Mouse (Mus musculus): ENCODE measurements at regions not wholly inside any gene's neighbourhood (a gene's known extent, or its start where the extent isn't known, plus 50 kb on each side); places are given as distances from the start of the nearest gene placed in this dataset.
"Not testable (repeated sequence)": the region's sequence is repeated elsewhere in the genome, so short reads cannot be mapped to it uniquely, and the experiment has no call there.

DNA sequence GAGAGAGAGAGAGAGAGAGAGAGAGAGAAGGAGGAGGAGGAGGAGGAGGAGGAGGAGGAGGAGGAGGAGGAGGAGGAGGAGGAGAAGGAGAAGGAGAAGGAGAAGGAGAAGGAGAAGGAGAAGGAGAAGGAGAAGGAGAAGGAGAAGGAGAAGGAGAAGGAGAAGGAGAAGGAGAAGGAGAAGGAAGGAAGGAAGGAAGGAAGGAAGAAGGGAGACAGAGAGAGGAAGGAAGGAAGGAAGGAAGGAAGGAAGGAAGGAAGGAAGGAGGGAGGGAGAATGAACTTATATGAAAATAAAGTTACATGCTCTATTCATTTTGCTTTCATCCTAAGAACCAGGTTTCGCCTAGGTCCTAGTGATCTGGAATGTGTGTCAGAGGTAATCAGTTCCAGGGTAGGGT is 302.4 kb upstream of the Irx2 start:
- H3K36me3 ChIP-seq (ENCODE audit: control insufficient read depth, insufficient read depth, low read length); H3K4me2 ChIP-seq; H3K9me3 ChIP-seq (replicated peaks; ENCODE audit: control insufficient read depth, low read length); H3K4me3 ChIP-seq (ENCODE audit: low read depth, low read length); H3K27ac ChIP-seq (ENCODE audit: low read depth, low read length); ATAC-seq (replicated peaks; ENCODE audit: insufficient number of reproducible peaks, low FRiP score, low TSS enrichment); H3K9ac ChIP-seq (ENCODE audit: low read depth, low read length); H3K4me1 ChIP-seq (ENCODE audit: control insufficient read depth, insufficient read depth, low read length); H3K27me3 ChIP-seq (ENCODE audit: control insufficient read depth, insufficient read depth, low read length): not testable (repeated sequence)
- WGBS (ENCODE audit: insufficient replicate concordance), result 78% methylated on average over 1 of the region's 1 CpGs

- no peak overlapping the region for H3K4me3 ChIP-seq (ENCODE audit: low read depth, low read length)
- H3K27me3 ChIP-seq (ENCODE audit: control insufficient read depth, insufficient read depth, low read length), result no peaks in the 10 kb centered on the region
- no peaks in the 10 kb centered on the region for H3K9me3 ChIP-seq (replicated peaks; ENCODE audit: control insufficient read depth, low read length)
- H3K4me2 ChIP-seq, result no peak overlapping the region
- H3K9ac ChIP-seq (ENCODE audit: low read depth, low read length), result no peak overlapping the region
- WGBS (ENCODE audit: insufficient replicate concordance), result 18% methylated on average over 6 of the region's 6 CpGs
- H3K36me3 ChIP-seq (ENCODE audit: control insufficient read depth, insufficient read depth, low read length), result no peaks in the 10 kb centered on the region
- ATAC-seq (replicated peaks; ENCODE audit: insufficient number of reproducible peaks, low FRiP score, low TSS enrichment), result no peak
- H3K27ac ChIP-seq (ENCODE audit: low read depth, low read length), result no peak overlapping the region
- no peaks in the 10 kb centered on the region for H3K4me1 ChIP-seq (ENCODE audit: control insufficient read depth, insufficient read depth, low read length)
Observed at GRCm38 (mm10) chr13:72345647-72346133, 282.9 kb upstream of the Irx2 start.

GRCm38 (mm10) chr13:72346207-72346943 is 282.2 kb upstream of the Irx2 start:
- Histone ChIP-seq H3K36me3 (ENCODE audit: control insufficient read depth, insufficient read depth, low read length) (no peaks in the 10 kb centered on the region), H3K9ac (ENCODE audit: low read depth, low read length) (no peak overlapping the region), H3K27me3 (ENCODE audit: control insufficient read depth, insufficient read depth, low read length) (no peaks in the 10 kb centered on the region), H3K4me3 (ENCODE audit: low read depth, low read length) (no peak overlapping the region), H3K27ac (ENCODE audit: low read depth, low read length) (no peak overlapping the region), H3K4me2 (no peak overlapping the region), H3K9me3 (replicated peaks; ENCODE audit: control insufficient read depth, low read length) (no peaks in the 10 kb centered on the region), H3K4me1 (ENCODE audit: control insufficient read depth, insufficient read depth, low read length) (no peaks in the 10 kb centered on the region)
- no peak for ATAC-seq (replicated peaks; ENCODE audit: insufficient number of reproducible peaks, low FRiP score, low TSS enrichment)
- WGBS (ENCODE audit: insufficient replicate concordance), result 34% methylated on average over 21 of the region's 21 CpGs

- no peak for ATAC-seq (replicated peaks; ENCODE audit: insufficient number of reproducible peaks, low FRiP score, low TSS enrichment)
- Histone ChIP-seq H3K9me3 (replicated peaks; ENCODE audit: control insufficient read depth, low read length) (no peaks in the 10 kb centered on the region), H3K27ac (ENCODE audit: low read depth, low read length) (no peak overlapping the region), H3K4me3 (ENCODE audit: low read depth, low read length) (no peak overlapping the region), H3K9ac (ENCODE audit: low read depth, low read length) (no peak overlapping the region), H3K4me1 (ENCODE audit: control insufficient read depth, insufficient read depth, low read length) (no peaks in the 10 kb centered on the region), H3K36me3 (ENCODE audit: control insufficient read depth, insufficient read depth, low read length) (no peaks in the 10 kb centered on the region), H3K4me2 (no peak overlapping the region), H3K27me3 (ENCODE audit: control insufficient read depth, insufficient read depth, low read length) (no peaks in the 10 kb centered on the region)
- 82% methylated on average over 14 of the region's 14 CpGs for WGBS (ENCODE audit: insufficient replicate concordance)
Observed at GRCm38 (mm10) chr13:72346944-72347586, 281.6 kb upstream of the Irx2 start.

DNA sequence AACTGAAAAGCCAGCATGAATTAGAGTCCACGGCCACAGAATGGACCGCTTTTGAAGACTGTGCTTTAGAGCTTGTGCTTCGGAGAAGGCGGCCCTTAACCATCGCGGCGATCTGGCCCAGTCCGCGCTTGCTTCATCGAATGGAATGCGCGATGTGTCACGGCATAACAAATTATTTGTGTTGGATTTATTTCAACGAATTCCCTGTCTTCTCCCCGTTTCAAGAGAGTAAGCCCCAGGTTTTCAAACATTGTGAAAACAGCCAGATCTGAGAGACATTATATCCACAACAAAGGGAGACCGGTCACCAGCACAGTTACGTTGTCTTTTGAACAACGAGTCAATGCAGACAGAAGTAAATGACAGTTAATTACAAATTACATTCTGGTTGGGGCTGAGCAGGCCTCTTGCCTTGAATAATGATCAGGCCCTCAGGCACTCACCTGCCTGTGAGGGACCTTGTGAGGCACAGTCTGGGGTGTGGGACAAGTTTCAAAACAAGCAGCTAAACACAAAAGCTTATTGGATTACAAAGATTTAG is 275.9 kb upstream of the Irx2 start:
- H3K4me2 ChIP-seq, result no peak overlapping the region
- H3K36me3 ChIP-seq (ENCODE audit: control insufficient read depth, insufficient read depth, low read length), result no peaks in the 10 kb centered on the region
- WGBS (ENCODE audit: insufficient replicate concordance), result 72% methylated on average over 18 of the region's 18 CpGs

GRCm38 (mm10) chr13:72355297-72355696 is 273.3 kb upstream of the Irx2 start:
- no peak overlapping the region for H3K4me3 ChIP-seq (ENCODE audit: low read depth, low read length)
- no peak overlapping the region for H3K27ac ChIP-seq (ENCODE audit: low read depth, low read length)
- no peak overlapping the region for H3K4me2 ChIP-seq
- 83% methylated on average over 1 of the region's 1 CpGs for WGBS (ENCODE audit: insufficient replicate concordance)
- ATAC-seq (replicated peaks; ENCODE audit: insufficient number of reproducible peaks, low FRiP score, low TSS enrichment), result no peak
- H3K4me1 ChIP-seq (ENCODE audit: control insufficient read depth, insufficient read depth, low read length), result no peaks in the 10 kb centered on the region
- no peaks in the 10 kb centered on the region for H3K27me3 ChIP-seq (ENCODE audit: control insufficient read depth, insufficient read depth, low read length)
- no peak overlapping the region for H3K9ac ChIP-seq (ENCODE audit: low read depth, low read length)
- no peaks in the 10 kb centered on the region for H3K36me3 ChIP-seq (ENCODE audit: control insufficient read depth, insufficient read depth, low read length)
- H3K9me3 ChIP-seq (replicated peaks; ENCODE audit: control insufficient read depth, low read length), result no peaks in the 10 kb centered on the region

More for the DNA sequence above, 275.9 kb upstream of the Irx2 start:
- H3K27ac ChIP-seq (ENCODE audit: low read depth, low read length), result no peak overlapping the region
- no peaks in the 10 kb centered on the region for H3K4me1 ChIP-seq (ENCODE audit: control insufficient read depth, insufficient read depth, low read length)
- H3K4me3 ChIP-seq (ENCODE audit: low read depth, low read length), result no peak overlapping the region
- ATAC-seq (replicated peaks; ENCODE audit: insufficient number of reproducible peaks, low FRiP score, low TSS enrichment), result no peak
- no peaks in the 10 kb centered on the region for H3K9me3 ChIP-seq (replicated peaks; ENCODE audit: control insufficient read depth, low read length)
- H3K9ac ChIP-seq (ENCODE audit: low read depth, low read length), result no peak overlapping the region
- H3K27me3 ChIP-seq (ENCODE audit: control insufficient read depth, insufficient read depth, low read length), result no peaks in the 10 kb centered on the region

DNA sequence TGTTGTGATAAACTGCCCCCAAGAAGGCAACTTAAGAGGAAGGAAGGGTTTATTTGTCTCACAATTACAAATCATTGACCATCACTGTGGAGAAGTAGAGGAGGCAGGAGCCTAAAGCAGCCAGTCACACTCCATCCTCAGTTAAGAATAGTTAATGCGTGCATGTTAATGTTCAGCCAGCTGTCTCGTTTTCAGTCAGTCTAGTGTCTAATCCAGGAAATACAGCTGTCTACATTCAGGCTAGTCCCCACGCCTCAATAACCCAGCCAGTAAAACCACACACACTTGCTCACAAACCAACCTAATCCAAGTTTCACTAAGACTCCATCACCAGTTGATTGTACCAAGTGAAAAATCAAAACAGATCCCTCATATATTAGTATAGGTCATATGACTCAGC is 272.8 kb upstream of the Irx2 start:
- no peak for ATAC-seq (replicated peaks; ENCODE audit: insufficient number of reproducible peaks, low FRiP score, low TSS enrichment)
- no peaks in the 10 kb centered on the region for H3K27me3 ChIP-seq (ENCODE audit: control insufficient read depth, insufficient read depth, low read length)
- H3K4me3 ChIP-seq (ENCODE audit: low read depth, low read length), result no peak overlapping the region
- no peaks in the 10 kb centered on the region for H3K9me3 ChIP-seq (replicated peaks; ENCODE audit: control insufficient read depth, low read length)
- no peaks in the 10 kb centered on the region for H3K36me3 ChIP-seq (ENCODE audit: control insufficient read depth, insufficient read depth, low read length)
- no peak overlapping the region for H3K27ac ChIP-seq (ENCODE audit: low read depth, low read length)
- no peak overlapping the region for H3K4me2 ChIP-seq
- WGBS (ENCODE audit: insufficient replicate concordance), result 74% methylated on average over 3 of the region's 3 CpGs
- no peak overlapping the region for H3K9ac ChIP-seq (ENCODE audit: low read depth, low read length)
- H3K4me1 ChIP-seq (ENCODE audit: control insufficient read depth, insufficient read depth, low read length), result no peaks in the 10 kb centered on the region

DNA sequence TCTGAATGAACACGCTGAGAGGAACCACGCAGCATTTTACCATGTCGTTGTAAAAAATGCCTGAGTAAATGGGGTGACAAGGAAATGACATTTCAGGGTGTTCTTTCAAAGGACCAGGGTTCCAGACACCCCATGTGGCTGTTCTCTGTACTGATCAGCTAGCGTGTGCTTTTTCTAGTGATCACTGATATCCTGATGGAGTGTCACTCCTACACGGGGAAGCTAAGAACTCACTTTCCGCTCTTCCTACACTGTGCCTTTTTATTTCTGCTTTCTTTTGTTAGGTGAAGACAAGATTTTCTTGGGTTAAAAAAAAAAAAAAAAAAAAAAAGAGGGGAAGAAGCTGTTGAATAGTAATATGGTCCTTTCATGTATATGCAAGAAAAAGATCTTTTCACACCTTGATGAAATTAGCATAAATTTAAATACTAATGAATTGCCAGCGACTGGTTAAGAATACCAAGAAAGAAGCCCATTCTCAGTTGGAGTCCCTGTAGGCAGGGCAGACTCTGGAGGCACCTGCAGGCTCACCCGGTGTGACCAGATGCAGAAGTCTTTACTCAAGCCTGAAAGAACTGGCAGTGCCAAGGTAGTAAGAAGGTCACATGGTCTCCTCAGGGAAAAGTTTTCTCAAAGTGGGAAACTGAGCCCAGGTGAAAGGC is 270.2 kb upstream of the Irx2 start:
- Histone ChIP-seq H3K4me3 (ENCODE audit: low read depth, low read length) (no peak overlapping the region), H3K27ac (ENCODE audit: low read depth, low read length) (no peak overlapping the region), H3K9ac (ENCODE audit: low read depth, low read length) (no peak overlapping the region), H3K36me3 (ENCODE audit: control insufficient read depth, insufficient read depth, low read length) (no peaks in the 10 kb centered on the region), H3K4me1 (ENCODE audit: control insufficient read depth, insufficient read depth, low read length) (peaks cover 6% of the 10 kb centered on the region), H3K27me3 (ENCODE audit: control insufficient read depth, insufficient read depth, low read length) (0 out of 2 replicates have a peak, but pooled peaks cover 7% of the 10 kb centered on the region), H3K4me2 (no peak overlapping the region), H3K9me3 (replicated peaks; ENCODE audit: control insufficient read depth, low read length) (no peaks in the 10 kb centered on the region)
- no peak for ATAC-seq (replicated peaks; ENCODE audit: insufficient number of reproducible peaks, low FRiP score, low TSS enrichment)
- WGBS (ENCODE audit: insufficient replicate concordance), result 42% methylated on average over 8 of the region's 8 CpGs

All from heart, embryonic 11.5 days (tissue).